Mouse (Mus musculus) layer of hippocampus, adult 18-20 months (tissue): ENCODE measurements at regions not wholly inside any gene's neighbourhood (a gene's known extent, or its start where the extent isn't known, plus 50 kb on each side); places are given as distances from the start of the nearest gene placed in this dataset.

Source experiments
- DNase-seq, 2 experiments: peaks; one replicate each; pipeline ENCODE4 v3.0.0; 2022; ENCODE audit warnings: low spot score in 2 of 2

GRCm38 (mm10) chr16:24216828-24217227 lies 176.5 kb upstream of the Lpp start:
- no peak for DNase-seq

GRCm38 (mm10) chr16:24215353-24215752 lies 178.0 kb upstream of the Lpp start:
- no peak for DNase-seq

- DNase-seq, result no peak
These were observed 179.7 kb upstream of the Lpp start for GRCm38 (mm10) chr16:24213577-24213976.

- DNase-seq, result no peak
These were observed 180.6 kb upstream of the Lpp start for GRCm38 (mm10) chr16:24212702-24213101.

GRCm38 (mm10) chr16:24211588-24211987 lies 181.7 kb upstream of the Lpp start:
- DNase-seq, result no peak

- no peak for DNase-seq
These were observed 184.4 kb upstream of the Lpp start for GRCm38 (mm10) chr16:24208876-24209275.

GRCm38 (mm10) chr16:24208118-24208517 lies 185.2 kb upstream of the Lpp start:
- no peak for DNase-seq

- DNase-seq, result no peak
These were observed 186.3 kb upstream of the Lpp start for GRCm38 (mm10) chr16:24207056-24207455.

GRCm38 (mm10) chr16:24206461-24206861 lies 186.8 kb upstream of the Lpp start:
- no peak for DNase-seq

GRCm38 (mm10) chr16:24205594-24205993 lies 187.7 kb upstream of the Lpp start:
- DNase-seq, result no peak

GRCm38 (mm10) chr16:24204064-24204730 lies 189.1 kb upstream of the Lpp start:
- DNase-seq, result no peak

- DNase-seq, result no peak
These were observed 190.7 kb upstream of the Lpp start for GRCm38 (mm10) chr16:24202653-24203052.

GRCm38 (mm10) chr16:24201455-24201854 lies 191.9 kb upstream of the Lpp start:
- DNase-seq, result no peak

GRCm38 (mm10) chr16:24200200-24200599 lies 193.1 kb upstream of the Lpp start:
- no peak for DNase-seq

- DNase-seq, result no peak
These were observed 193.7 kb upstream of the Lpp start for GRCm38 (mm10) chr16:24199408-24200167.

GRCm38 (mm10) chr16:24198291-24198690 lies 195.0 kb upstream of the Lpp start:
- no peak for DNase-seq

GRCm38 (mm10) chr16:24197618-24198017 lies 195.7 kb upstream of the Lpp start:
- DNase-seq, result peak in 1 of 2 experiments; percentile 48

GRCm38 (mm10) chr16:24193945-24194344 lies 199.4 kb upstream of the Lpp start:
- DNase-seq, result no peak

GRCm38 (mm10) chr16:24193251-24193873 lies 199.9 kb upstream of the Lpp start:
- DNase-seq, result no peak

- DNase-seq, result no peak
These were observed 201.3 kb upstream of the Lpp start for GRCm38 (mm10) chr16:24192013-24192412.

- DNase-seq, result no peak
These were observed 198.5 kb upstream of the Bcl6 start for GRCm38 (mm10) chr16:24187131-24187530.

- DNase-seq, result no peak
These were observed 197.3 kb upstream of the Bcl6 start for GRCm38 (mm10) chr16:24185989-24186388.
